Mouse (Mus musculus) liver, embryonic 11.5 days (tissue): Measurements from ENCODE around the gene Hypk. TPM values are rescaled to one million over a fixed set of nuclear protein-coding genes. Genes with fewer than 3 reads are reported as not detected.

ENCODE experiments used
- ATAC-seq: fragments of 200-750 bp; cut with Nextera tagmentation; replicated peaks from 2 replicates; pipeline ENCODE4 v1.8.0; 2017; ENCODE audit warnings: moderate number of reproducible peaks, mild to moderate bottlenecking, moderate TSS enrichment, moderate library complexity; ENCODE audit not compliant: low FRiP score
- DNase-seq: peaks from one replicate; pipeline ENCODE4 v3.0.0-alpha.2; 2017; ENCODE audit warnings: low spot score
- H3K27ac ChIP-seq: fragments of 300-500 bp; sonication (generic); 2 replicates; pipeline ENCODE4 v1.5.1; 2014; ENCODE audit warnings: mild to moderate bottlenecking, low read depth, low read length, control low read depth
- H3K27me3 ChIP-seq: fragments of 300-500 bp; sonication (generic); replicated peaks from 2 replicates; pipeline ENCODE4 v1.6.1; 2014; ENCODE audit warnings: low read length, mixed read lengths; ENCODE audit not compliant: control insufficient read depth, insufficient read depth
- H3K36me3 ChIP-seq: fragments of 300-500 bp; sonication (generic); 2 replicates; pipeline ENCODE4 v1.6.1; 2014; ENCODE audit warnings: mild to moderate bottlenecking, low read length, moderate library complexity, mixed read lengths; ENCODE audit not compliant: control insufficient read depth, insufficient read depth
- H3K4me1 ChIP-seq: fragments of 300-500 bp; sonication (generic); replicated peaks from 2 replicates; pipeline ENCODE4 v1.6.1; 2014; ENCODE audit warnings: low read length, mixed read lengths; ENCODE audit not compliant: control insufficient read depth, insufficient read depth
- H3K4me2 ChIP-seq: fragments of 300-500 bp; sonication (generic); 2 replicates; pipeline ENCODE4 v1.6.1; 2014; ENCODE audit warnings: mild to moderate bottlenecking, control low read depth, moderate library complexity
- H3K4me3 ChIP-seq: fragments of 300-500 bp; sonication (generic); 2 replicates; pipeline ENCODE4 v1.5.1; 2014; ENCODE audit warnings: low read depth, low read length, control low read depth
- H3K9ac ChIP-seq: fragments of 300-500 bp; sonication (generic); 2 replicates; pipeline ENCODE4 v1.6.1; 2014; ENCODE audit warnings: low read depth, low read length, control low read depth
- H3K9me3 ChIP-seq: fragments of 300-500 bp; sonication (generic); 2 replicates; pipeline ENCODE4 v1.6.1; 2016; ENCODE audit warnings: low read length, inconsistent platforms, mixed read lengths; ENCODE audit not compliant: control insufficient read depth
- WGBS: fragments of 180-500 bp; shearing (Covaris S2); extraction: QIAGEN DNeasy Blood & Tissue Kit; methylation state at CpG from one replicate; pipeline ENCODE4 v1.1.7; 2014; 5-methylcytosine and 5-hydroxymethylcytosine counted together
- polyA plus RNA-seq: library from polyadenylated mRNA; unstranded; fragments of >200 nt; fragmentation: Nextera tagmentation; extraction: Ambion mirVana; gene quantifications from 2 replicates; pipeline ENCODE4 v1.2.1, GENCODE M21; 2014

Hypk gene
- polyA plus RNA-seq, 1 experiment from 2014 or later: 146 TPM

DNA sequence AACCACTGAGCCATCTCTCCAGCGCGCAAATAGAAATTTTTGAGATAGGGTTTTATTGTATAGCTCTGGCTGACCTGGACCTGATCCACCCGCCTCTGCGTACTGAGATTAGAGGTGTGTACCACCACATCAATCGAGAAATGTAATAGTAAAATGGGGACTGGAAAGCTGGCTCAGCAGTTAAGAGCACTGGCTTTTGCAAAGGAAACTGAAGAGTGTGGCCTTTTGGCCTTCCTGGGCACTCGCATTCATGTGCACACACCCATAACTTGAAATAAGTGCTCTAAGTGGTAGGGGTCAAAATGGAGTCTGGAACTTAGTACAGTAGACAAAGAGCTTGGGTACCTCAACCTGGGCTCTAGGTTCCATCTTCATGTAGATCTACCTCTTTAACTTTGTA, 36.7 kb upstream of the Hypk start:
- DNase-seq (no peak), ATAC-seq (no peak)
- H3K9ac ChIP-seq: no peak overlapping the region
- H3K27me3 ChIP-seq: no peaks in the 10 kb centered on the region
- peak overlapping the region; percentile 76 for H3K4me2 ChIP-seq
- no peak overlapping the region for H3K27ac ChIP-seq
- H3K9me3 ChIP-seq: no peaks in the 10 kb centered on the region
- H3K4me3 ChIP-seq: peak overlapping the region; percentile 14; the same call in 1 of the 2 replicates
- peaks cover 21% of the 10 kb centered on the region for H3K36me3 ChIP-seq
- H3K4me1 ChIP-seq: peaks cover 13% of the 10 kb centered on the region
- WGBS: 86% methylated on average over 6 of the region's 6 CpGs

DNA sequence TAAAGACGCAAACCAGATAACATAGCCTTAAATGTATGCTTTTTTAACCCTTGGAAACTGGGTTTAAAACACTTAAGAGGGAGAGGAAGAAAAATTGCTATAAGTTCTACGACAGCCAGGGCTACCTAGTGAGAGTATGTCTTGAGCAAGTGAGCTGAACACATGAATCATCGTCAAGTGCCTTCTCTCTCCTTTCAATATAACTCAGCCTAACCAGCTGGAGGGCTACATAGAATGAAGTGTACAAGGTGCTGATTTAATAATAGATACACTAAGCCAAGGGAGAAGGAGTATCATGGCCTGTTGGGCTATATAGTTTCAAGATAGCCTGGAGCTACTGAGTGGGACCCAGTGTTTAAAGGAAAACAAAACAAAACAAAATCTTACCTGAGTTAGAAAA, 34.6 kb upstream of the Hypk start:
- no peaks in the 10 kb centered on the region for H3K9me3 ChIP-seq
- WGBS: 91% methylated on average over 3 of the region's 3 CpGs
- DNase-seq (no peak), ATAC-seq (no peak)
- H3K9ac ChIP-seq: no peak overlapping the region
- H3K4me3 ChIP-seq: no peak overlapping the region
- no peak overlapping the region for H3K4me2 ChIP-seq
- H3K27ac ChIP-seq: no peak overlapping the region
- H3K27me3 ChIP-seq: no peaks in the 10 kb centered on the region
- peaks cover 33% of the 10 kb centered on the region for H3K36me3 ChIP-seq
- H3K4me1 ChIP-seq: peaks cover 13% of the 10 kb centered on the region

DNA sequence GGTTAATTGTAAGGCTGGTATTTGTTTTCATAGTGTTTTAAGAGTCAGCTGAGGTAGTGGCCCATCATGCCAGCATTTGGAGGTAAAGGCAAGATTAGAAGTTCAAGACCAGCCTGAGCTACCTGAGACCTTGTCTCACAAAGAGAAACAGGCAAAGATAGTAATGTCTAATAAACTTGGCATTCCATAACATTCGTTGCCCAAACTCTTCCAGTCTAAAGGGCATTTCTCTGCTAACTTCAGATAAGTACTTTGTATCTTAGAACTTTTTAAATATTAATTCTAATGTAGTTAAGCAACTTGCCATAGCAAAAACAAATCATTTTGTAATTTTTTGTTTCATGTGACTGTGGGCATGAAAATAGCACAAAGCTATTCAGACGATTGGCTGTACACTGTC, 29.9 kb upstream of the Hypk start:
- H3K4me2 ChIP-seq: no peak overlapping the region
- H3K36me3 ChIP-seq: peaks cover 36% of the 10 kb centered on the region
- no peak for DNase-seq
- H3K27me3 ChIP-seq: no peaks in the 10 kb centered on the region
- no peaks in the 10 kb centered on the region for H3K9me3 ChIP-seq
- ATAC-seq: no peak
- H3K4me1 ChIP-seq: no peaks in the 10 kb centered on the region
- H3K27ac ChIP-seq: no peak overlapping the region
- WGBS: 84% methylated on average over 2 of the region's 2 CpGs
- H3K9ac ChIP-seq: no peak overlapping the region
- H3K4me3 ChIP-seq: no peak overlapping the region

DNA sequence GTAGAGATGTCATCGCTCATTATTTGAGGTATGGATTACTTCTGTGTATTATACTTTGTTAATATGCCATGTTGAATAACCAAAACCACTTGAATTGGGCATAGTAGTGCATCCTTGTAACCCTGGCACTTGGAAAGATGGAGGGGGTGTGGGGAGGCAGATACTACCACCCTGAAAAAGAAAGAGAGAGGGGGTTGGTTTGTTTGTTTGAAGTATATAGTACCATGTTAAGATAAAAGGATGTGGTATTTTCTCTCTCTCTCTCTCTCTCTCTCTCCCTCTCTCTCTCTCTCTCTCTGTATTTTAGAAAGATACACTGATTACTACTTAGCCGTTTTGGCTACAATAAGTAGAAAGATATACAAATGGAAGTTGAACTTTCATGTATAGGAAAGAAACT, 27.2 kb upstream of the Hypk start:
- ATAC-seq: no peak
- H3K27me3 ChIP-seq: no peaks in the 10 kb centered on the region
- no peak overlapping the region for H3K27ac ChIP-seq
- no peak overlapping the region for H3K4me3 ChIP-seq
- H3K4me1 ChIP-seq: no peaks in the 10 kb centered on the region
- peaks cover 41% of the 10 kb centered on the region for H3K36me3 ChIP-seq
- H3K9me3 ChIP-seq: no peaks in the 10 kb centered on the region
- H3K9ac ChIP-seq: no peak overlapping the region
- no peak for DNase-seq
- 96% methylated on average over 2 of the region's 2 CpGs for WGBS
- H3K4me2 ChIP-seq: no peak overlapping the region

DNA sequence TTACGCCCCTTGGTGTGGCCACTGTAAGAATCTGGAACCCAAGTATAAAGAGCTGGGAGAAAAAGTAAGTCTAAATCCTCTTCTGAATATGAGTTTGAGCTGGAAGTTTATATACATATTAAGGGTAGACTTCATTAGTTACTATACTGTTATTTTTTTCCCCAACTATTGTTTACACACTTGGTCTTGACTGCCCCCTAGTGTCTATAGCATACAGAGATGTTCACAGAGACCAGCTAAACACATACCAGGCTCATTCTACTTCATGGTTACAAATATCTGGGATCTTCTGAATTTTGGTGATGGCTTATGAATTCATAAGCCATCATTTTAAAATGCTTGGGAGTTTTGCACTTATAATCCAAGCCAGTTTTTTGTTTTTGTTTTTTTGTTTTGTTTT, 18.2 kb upstream of the Hypk start:
- peaks cover 40% of the 10 kb centered on the region for H3K36me3 ChIP-seq
- ATAC-seq (no peak), DNase-seq (no peak)
- H3K9ac ChIP-seq: no peak overlapping the region
- no peak overlapping the region for H3K27ac ChIP-seq
- H3K4me1 ChIP-seq: no peaks in the 10 kb centered on the region
- WGBS: 91% methylated on average over 1 of the region's 1 CpGs
- no peaks in the 10 kb centered on the region for H3K9me3 ChIP-seq
- H3K4me2 ChIP-seq: no peak overlapping the region
- H3K27me3 ChIP-seq: no peaks in the 10 kb centered on the region
- H3K4me3 ChIP-seq: no peak overlapping the region

DNA sequence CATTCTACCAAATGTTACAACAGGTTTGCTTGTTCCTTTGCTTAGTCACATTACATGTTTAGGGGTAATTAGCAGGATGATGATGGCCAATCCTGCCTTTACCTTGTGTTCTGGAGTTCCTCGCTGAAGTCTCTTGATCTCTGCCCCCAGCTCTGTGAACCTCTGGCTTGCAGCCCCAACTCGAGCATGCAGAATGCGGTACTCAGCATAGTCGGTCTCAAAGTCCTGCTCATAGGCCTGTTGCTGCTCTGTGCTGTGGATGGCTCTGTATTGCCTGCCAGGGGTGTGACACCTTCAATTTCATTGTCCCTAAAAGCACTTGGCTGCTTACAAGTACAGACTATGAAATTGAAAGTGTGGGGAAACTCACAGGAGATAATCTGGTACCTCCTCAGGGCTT, 13.3 kb upstream of the Hypk start:
- H3K27me3 ChIP-seq: 0 out of 2 replicates have a peak, but pooled peaks cover 7% of the 10 kb centered on the region
- H3K4me2 ChIP-seq: no peak overlapping the region
- DNase-seq: no peak
- no peaks in the 10 kb centered on the region for H3K9me3 ChIP-seq
- no peak overlapping the region for H3K9ac ChIP-seq
- 65% methylated on average over 4 of the region's 4 CpGs for WGBS
- peaks cover 14% of the 10 kb centered on the region for H3K36me3 ChIP-seq
- ATAC-seq: no peak
- no peak overlapping the region for H3K27ac ChIP-seq
- peaks cover 12% of the 10 kb centered on the region; the same call in 1 of the 2 replicates for H3K4me1 ChIP-seq
- no peak overlapping the region for H3K4me3 ChIP-seq

DNA sequence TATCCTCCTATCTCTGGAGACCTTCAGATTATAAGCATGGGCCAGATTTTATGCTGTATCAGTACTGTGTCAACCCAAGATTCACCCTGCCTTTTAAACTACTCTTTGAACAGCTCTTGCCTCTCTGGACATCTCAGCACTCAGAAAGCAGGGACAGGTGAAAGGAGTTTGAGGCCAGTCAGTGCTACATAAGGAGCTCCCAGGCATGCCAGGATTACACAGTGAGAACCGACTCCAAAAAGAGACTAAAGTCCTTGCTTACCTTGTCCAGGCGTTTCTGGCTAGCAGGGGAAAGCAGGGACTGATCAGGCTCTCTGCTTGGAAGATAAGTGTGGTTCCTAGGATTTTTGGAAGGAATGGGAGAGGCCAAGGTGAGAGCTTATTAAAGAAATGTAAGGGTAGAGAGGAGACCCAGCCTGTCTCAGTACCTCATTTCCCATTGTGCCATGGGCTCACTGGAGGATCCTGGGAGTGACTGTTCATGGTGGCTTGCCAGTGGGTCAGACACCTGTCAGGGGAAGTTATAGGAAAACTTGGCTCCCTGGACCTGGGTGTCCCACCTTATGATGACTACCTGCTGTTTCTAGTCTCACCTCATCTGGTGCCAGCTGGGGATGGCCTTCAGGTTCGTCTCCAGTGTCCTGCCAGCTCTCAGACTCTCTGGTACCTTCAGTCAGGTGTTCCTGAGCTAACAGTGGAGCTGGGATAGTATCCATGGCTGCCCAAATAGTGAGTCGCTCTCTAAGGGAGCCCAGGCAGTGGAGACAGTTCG, 12.1 kb upstream of the Hypk start:
- Histone ChIP-seq H3K36me3 (peaks cover 8% of the 10 kb centered on the region), H3K9me3 (no peaks in the 10 kb centered on the region), H3K9ac (no peak overlapping the region), H3K4me1 (peaks cover 12% of the 10 kb centered on the region; the same call in 1 of the 2 replicates), H3K27me3 (0 out of 2 replicates have a peak, but pooled peaks cover 7% of the 10 kb centered on the region), H3K4me3 (no peak overlapping the region), H3K27ac (no peak overlapping the region), H3K4me2 (no peak overlapping the region)
- WGBS: 53% methylated on average over 5 of the region's 5 CpGs
- ATAC-seq: no peak
- DNase-seq: no peak

DNA sequence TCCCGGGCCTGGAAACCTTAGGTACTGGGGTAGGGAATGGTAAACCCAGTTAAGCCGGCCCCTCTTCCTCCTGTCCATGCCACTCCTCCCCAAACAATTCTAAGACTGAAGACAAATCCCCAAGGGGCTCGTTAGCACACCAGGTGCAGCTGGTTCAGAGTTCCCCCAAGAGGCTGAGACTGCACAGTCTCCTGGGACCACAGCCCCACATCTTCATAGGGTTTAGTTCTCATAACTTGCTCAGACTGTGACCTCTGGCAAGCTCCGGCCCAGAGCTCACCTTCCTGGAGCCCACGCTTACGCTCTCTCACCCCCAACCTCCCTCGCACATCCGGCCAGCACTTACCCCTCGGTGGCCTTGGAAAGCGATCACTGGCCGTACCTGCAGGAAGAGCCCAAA, 11.3 kb upstream of the Hypk start:
- no peak for DNase-seq
- Histone ChIP-seq H3K27me3 (0 out of 2 replicates have a peak, but pooled peaks cover 7% of the 10 kb centered on the region), H3K27ac (no peak overlapping the region), H3K4me2 (peak overlapping the region; percentile 90), H3K4me1 (peaks cover 12% of the 10 kb centered on the region; the same call in 1 of the 2 replicates), H3K4me3 (peak overlapping the region; percentile 53), H3K36me3 (peaks cover 8% of the 10 kb centered on the region), H3K9ac (peak overlapping the region; percentile 31; the same call in 1 of the 2 replicates), H3K9me3 (no peaks in the 10 kb centered on the region)
- ATAC-seq: no peak
- 13% methylated on average over 11 of the region's 11 CpGs for WGBS
